Mouse (Mus musculus) stomach, embryonic 14.5 days (tissue): ENCODE measurements around the gene Mmab. TPM values are rescaled to one million over a fixed set of nuclear protein-coding genes. Genes with fewer than 3 reads are reported as not detected.

Source experiments
- ATAC-seq: fragments of 200-750 bp; cut with Nextera tagmentation; 2 replicates; pipeline ENCODE4 v1.8.0; 2017; ENCODE audit warnings: low read depth, moderate TSS enrichment; ENCODE audit not compliant: insufficient number of reproducible peaks, insufficient read depth, low FRiP score
- H3K27ac ChIP-seq: fragments of 300-500 bp; sonication (generic); 2 replicates; pipeline ENCODE4 v1.5.1; 2014; ENCODE audit warnings: mild to moderate bottlenecking, low read length, moderate library complexity, mixed read lengths
- H3K27me3 ChIP-seq: fragments of 300-500 bp; sonication (generic); 2 replicates; pipeline ENCODE4 v1.6.1; 2014; ENCODE audit warnings: low read length, control low read depth, mixed read lengths; ENCODE audit not compliant: control insufficient read depth, insufficient read depth
- H3K36me3 ChIP-seq: fragments of 300-500 bp; sonication (generic); 2 replicates; pipeline ENCODE4 v1.6.1; 2014; ENCODE audit warnings: mild to moderate bottlenecking, control low read depth, low read length, moderate library complexity, mixed read lengths; ENCODE audit not compliant: control insufficient read depth, insufficient read depth
- H3K4me1 ChIP-seq: fragments of 300-500 bp; sonication (generic); 2 replicates; pipeline ENCODE4 v1.6.1; 2014; ENCODE audit warnings: low read length, control low read depth, mixed read lengths; ENCODE audit not compliant: control insufficient read depth, insufficient read depth
- H3K4me2 ChIP-seq: fragments of 300-500 bp; sonication (generic); replicated peaks from 2 replicates; pipeline ENCODE4 v1.6.1; 2014; ENCODE audit warnings: low read depth, low read length, control low read depth
- H3K4me3 ChIP-seq: fragments of 300-500 bp; sonication (generic); 2 replicates; pipeline ENCODE4 v1.5.1; 2014; ENCODE audit warnings: low read depth, low read length, control low read depth
- H3K9ac ChIP-seq: fragments of 300-500 bp; sonication (generic); replicated peaks from 2 replicates; pipeline ENCODE4 v1.6.1; 2014; ENCODE audit warnings: low read depth, mild to moderate bottlenecking, control low read depth, low read length, moderate library complexity, mixed read lengths
- H3K9me3 ChIP-seq: fragments of 300-500 bp; sonication (generic); 2 replicates; pipeline ENCODE4 v1.6.1; 2016; ENCODE audit warnings: low read depth, low read length, control low read depth; ENCODE audit not compliant: control insufficient read depth
- WGBS: fragments of 180-500 bp; shearing (Covaris S2); extraction: QIAGEN DNeasy Blood & Tissue Kit; methylation state at CpG from one replicate; pipeline ENCODE4 v1.1.7; 2014; 5-methylcytosine and 5-hydroxymethylcytosine counted together
- polyA plus RNA-seq: library from polyadenylated mRNA; unstranded; fragments of >200 nt; fragmentation: Nextera tagmentation; extraction: Ambion mirVana; gene quantifications from 2 replicates; pipeline ENCODE4 v1.2.1, GENCODE M21; 2014

Mmab gene
- polyA plus RNA-seq, 1 experiment from 2014 or later = 27.8 TPM

GRCm38 (mm10) chr5:114468007-114468406 is 24.1 kb upstream of the Mmab start:
- H3K36me3 ChIP-seq = no peaks in the 10 kb centered on the region
- H3K4me3 ChIP-seq = no peak overlapping the region
- ATAC-seq = no peak
- no peak overlapping the region for H3K9ac ChIP-seq
- no peaks in the 10 kb centered on the region for H3K9me3 ChIP-seq
- H3K27ac ChIP-seq = peak overlapping the region; percentile 86
- peaks cover 30% of the 10 kb centered on the region for H3K4me1 ChIP-seq
- peak overlapping the region; percentile 38 for H3K4me2 ChIP-seq
- H3K27me3 ChIP-seq = no peaks in the 10 kb centered on the region
- WGBS = 39% methylated on average over 4 of the region's 4 CpGs

GRCm38 (mm10) chr5:114467430-114467829 is 23.6 kb upstream of the Mmab start:
- 2% methylated on average over 9 of the region's 13 CpGs for WGBS
- H3K4me3 ChIP-seq = peak overlapping the region; percentile 12; the same call in 1 of the 2 replicates
- H3K27me3 ChIP-seq = no peaks in the 10 kb centered on the region
- peak overlapping the region; percentile 38 for H3K4me2 ChIP-seq
- H3K9me3 ChIP-seq = no peaks in the 10 kb centered on the region
- peak overlapping the region; percentile 86 for H3K27ac ChIP-seq
- H3K9ac ChIP-seq = no peak overlapping the region
- peak; percentile 75 for ATAC-seq
- peaks cover 30% of the 10 kb centered on the region for H3K4me1 ChIP-seq
- no peaks in the 10 kb centered on the region for H3K36me3 ChIP-seq

GRCm38 (mm10) chr5:114467019-114467418 is 23.2 kb upstream of the Mmab start:
- Histone ChIP-seq H3K9me3 (no peaks in the 10 kb centered on the region), H3K27me3 (no peaks in the 10 kb centered on the region), H3K4me1 (peaks cover 30% of the 10 kb centered on the region), H3K4me2 (peak overlapping the region; percentile 38), H3K27ac (peak overlapping the region; percentile 86; the same call in 1 of the 2 replicates), H3K36me3 (no peaks in the 10 kb centered on the region), H3K9ac (no peak overlapping the region), H3K4me3 (peak overlapping the region; percentile 12; the same call in 1 of the 2 replicates)
- 1% methylated on average over 11 of the region's 11 CpGs for WGBS
- peak; percentile 47; the same call in 1 of the 2 replicates for ATAC-seq

- Histone ChIP-seq H3K9ac (no peak overlapping the region), H3K4me3 (no peak overlapping the region), H3K27ac (no peak overlapping the region), H3K4me1 (peaks cover 32% of the 10 kb centered on the region), H3K27me3 (no peaks in the 10 kb centered on the region), H3K4me2 (no peak overlapping the region), H3K9me3 (no peaks in the 10 kb centered on the region), H3K36me3 (no peaks in the 10 kb centered on the region)
- 56% methylated on average over 7 of the region's 7 CpGs for WGBS
- ATAC-seq = no peak
These were observed 21.8 kb upstream of the Mmab start for GRCm38 (mm10) chr5:114465641-114466040.

- Histone ChIP-seq H3K27ac (no peak overlapping the region), H3K27me3 (no peaks in the 10 kb centered on the region), H3K4me2 (no peak overlapping the region), H3K36me3 (no peaks in the 10 kb centered on the region), H3K9me3 (no peaks in the 10 kb centered on the region), H3K9ac (no peak overlapping the region), H3K4me1 (peaks cover 40% of the 10 kb centered on the region), H3K4me3 (no peak overlapping the region)
- WGBS = 88% methylated on average over 2 of the region's 2 CpGs
- ATAC-seq = no peak
These were observed 20.7 kb upstream of the Mmab start for GRCm38 (mm10) chr5:114464561-114464960.

GRCm38 (mm10) chr5:114462067-114463040 is 18.5 kb upstream of the Mmab start:
- no peak for ATAC-seq
- 82% methylated on average over 24 of the region's 24 CpGs for WGBS

GRCm38 (mm10) chr5:114461238-114461637 is 17.4 kb upstream of the Mmab start:
- peak overlapping the region; percentile 33; the same call in 1 of the 2 replicates for H3K27ac ChIP-seq
- H3K4me1 ChIP-seq = peaks cover 28% of the 10 kb centered on the region
- no peak overlapping the region for H3K9ac ChIP-seq
- H3K36me3 ChIP-seq = no peaks in the 10 kb centered on the region
- H3K27me3 ChIP-seq = no peaks in the 10 kb centered on the region
- no peaks in the 10 kb centered on the region for H3K9me3 ChIP-seq
- 6% methylated on average over 7 of the region's 7 CpGs for WGBS
- 0 out of 2 replicates have a peak, but pooled peaks have one; percentile 42 for ATAC-seq
- H3K4me2 ChIP-seq = no peak overlapping the region
- H3K4me3 ChIP-seq = no peak overlapping the region

More at GRCm38 (mm10) chr5:114462067-114463040, 18.5 kb upstream of the Mmab start:
- no peaks in the 10 kb centered on the region for H3K27me3 ChIP-seq
- H3K4me2 ChIP-seq = no peak overlapping the region
- H3K9me3 ChIP-seq = no peaks in the 10 kb centered on the region
- no peak overlapping the region for H3K27ac ChIP-seq
- peaks cover 34% of the 10 kb centered on the region for H3K4me1 ChIP-seq
- no peak overlapping the region for H3K4me3 ChIP-seq
- H3K9ac ChIP-seq = no peak overlapping the region
- H3K36me3 ChIP-seq = no peaks in the 10 kb centered on the region

GRCm38 (mm10) chr5:114456995-114457605 is 13.2 kb upstream of the Mmab start:
- Histone ChIP-seq H3K4me1 (peaks cover 10% of the 10 kb centered on the region; the same call in 1 of the 2 replicates), H3K27me3 (no peaks in the 10 kb centered on the region)

More at GRCm38 (mm10) chr5:114456995-114457605, 13.2 kb upstream of the Mmab start:
- no peak for ATAC-seq
- no peak overlapping the region for H3K9ac ChIP-seq
- H3K4me3 ChIP-seq = no peak overlapping the region
- H3K27ac ChIP-seq = no peak overlapping the region
- no peaks in the 10 kb centered on the region for H3K9me3 ChIP-seq
- H3K4me2 ChIP-seq = no peak overlapping the region
- peaks cover 10% of the 10 kb centered on the region for H3K36me3 ChIP-seq
- WGBS = 84% methylated on average over 16 of the region's 16 CpGs
